Mouse (Mus musculus) erythroid progenitor cell, adult 5-6 weeks (primary cell): Measurements from ENCODE around the gene Efr3b. TPM values are rescaled to one million over a fixed set of nuclear protein-coding genes. Genes with fewer than 3 reads are reported as not detected.

ENCODE experiments used
- ATAC-seq: replicated peaks from 2 replicates; pipeline ENCODE4 v1.8.0; 2016; ENCODE audit warnings: moderate number of reproducible peaks, mild to moderate bottlenecking, moderate TSS enrichment, inconsistent platforms; ENCODE audit not compliant: poor library complexity, low FRiP score, severe bottlenecking
- total RNA-seq, 2 experiments: library from RNA; stranded (forward) in 1 of 2; stranded (reverse) in 1 of 2; fragments of 150-400 nt in 1 of 2; fragments of 186-747, 209-891 nt in 1 of 2; gene quantifications; 2 replicates each; pipeline versions ENCODE4 v1.2.3 to v1.2.4; 2015 to 2017; ENCODE audit warnings: low replicate concordance in 2 of 2

Gene Efr3b
- total RNA-seq, 2 experiments from 2014 or later, result not detected

DNA sequence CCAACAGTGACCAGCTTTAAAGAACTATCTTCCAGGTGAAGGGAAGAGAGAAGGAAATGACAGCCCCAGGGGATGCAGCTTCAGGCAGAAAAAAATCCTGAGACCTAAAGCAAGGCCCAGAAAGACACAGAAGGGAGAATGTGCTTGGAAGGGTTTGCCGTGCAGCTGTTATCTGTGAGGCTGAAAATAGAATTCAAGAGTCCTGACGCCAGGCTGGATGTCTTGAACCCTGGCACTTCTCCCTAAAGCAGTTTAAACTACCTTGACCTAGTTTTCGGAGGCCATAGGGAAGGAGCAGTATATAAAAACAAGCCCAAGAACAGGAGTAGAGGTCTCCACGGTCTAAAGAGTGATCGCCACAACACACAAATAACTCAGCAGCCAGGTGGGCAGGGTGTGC is 3.7 kb upstream of the Efr3b start:
- ATAC-seq, result no peak

GRCm38 (mm10) chr12:4039046-4039445 is 331 bp upstream of the Efr3b start:
- no peak for ATAC-seq

GRCm38 (mm10) chr12:4037511-4037910 is 1.2 kb downstream of the Efr3b start:
- no peak for ATAC-seq

DNA sequence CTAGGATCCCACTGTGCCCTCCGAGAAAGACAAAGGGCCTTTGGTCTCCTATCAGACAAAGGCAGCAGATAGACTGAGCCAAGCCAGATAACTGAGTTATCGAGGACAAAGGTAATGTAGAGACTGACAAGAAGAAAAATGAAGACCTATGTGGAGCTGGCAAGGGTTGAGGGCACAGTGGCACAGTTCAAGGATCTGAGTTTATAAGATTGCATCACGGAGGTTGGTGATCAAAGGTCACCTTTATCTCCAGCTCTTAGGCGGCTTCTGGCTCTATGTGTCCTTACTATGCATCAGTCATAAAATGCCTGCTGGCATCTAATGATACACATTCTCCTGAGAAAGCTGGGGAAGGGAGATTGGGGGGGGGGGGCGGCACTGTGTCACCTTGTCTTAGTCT is 2.6 kb downstream of the Efr3b start:
- no peak for ATAC-seq

GRCm38 (mm10) chr12:4029064-4029463 is 9.7 kb downstream of the Efr3b start:
- no peak for ATAC-seq

DNA sequence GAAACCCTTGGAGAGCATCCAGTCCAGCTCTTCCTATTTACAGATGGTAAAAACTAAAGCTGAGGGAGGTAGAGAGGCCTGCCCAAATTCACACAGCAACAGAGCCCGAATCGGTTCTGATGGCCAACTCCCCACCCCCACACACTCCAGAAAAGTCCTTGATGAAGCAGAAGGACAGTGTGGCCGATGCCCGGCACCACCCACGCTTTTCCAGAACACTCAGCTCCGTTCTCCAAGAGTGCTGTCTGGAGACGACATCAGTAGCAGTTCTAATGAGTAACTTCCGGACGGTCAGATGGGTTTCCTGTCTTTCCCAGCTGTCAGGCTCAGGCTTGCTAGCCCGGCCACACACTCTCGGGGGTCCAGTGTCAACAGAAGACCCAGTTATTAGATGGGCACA is 10.2 kb downstream of the Efr3b start:
- no peak for ATAC-seq

DNA sequence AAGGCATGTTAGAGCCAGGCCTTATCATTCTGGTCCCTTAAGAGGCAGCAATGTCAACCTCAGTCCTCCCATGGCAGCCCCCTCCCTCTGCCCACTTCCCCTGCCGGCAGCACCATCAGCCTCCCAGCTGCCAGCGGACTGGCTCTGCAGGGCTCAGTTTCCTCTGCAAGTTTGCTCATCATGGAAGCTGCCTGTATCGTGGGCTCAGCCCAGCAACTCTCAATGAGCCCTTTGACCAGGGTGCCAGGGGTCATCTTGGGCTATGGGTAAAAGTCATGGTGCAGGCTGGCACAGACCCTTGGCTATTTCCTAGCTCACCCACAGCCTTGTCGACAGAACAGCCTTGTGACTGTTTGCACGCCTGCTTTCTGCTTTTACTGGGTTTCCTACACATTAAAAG is 14.4 kb downstream of the Efr3b start:
- ATAC-seq, result no peak

GRCm38 (mm10) chr12:4023501-4023900 is 15.2 kb downstream of the Efr3b start:
- ATAC-seq, result no peak

DNA sequence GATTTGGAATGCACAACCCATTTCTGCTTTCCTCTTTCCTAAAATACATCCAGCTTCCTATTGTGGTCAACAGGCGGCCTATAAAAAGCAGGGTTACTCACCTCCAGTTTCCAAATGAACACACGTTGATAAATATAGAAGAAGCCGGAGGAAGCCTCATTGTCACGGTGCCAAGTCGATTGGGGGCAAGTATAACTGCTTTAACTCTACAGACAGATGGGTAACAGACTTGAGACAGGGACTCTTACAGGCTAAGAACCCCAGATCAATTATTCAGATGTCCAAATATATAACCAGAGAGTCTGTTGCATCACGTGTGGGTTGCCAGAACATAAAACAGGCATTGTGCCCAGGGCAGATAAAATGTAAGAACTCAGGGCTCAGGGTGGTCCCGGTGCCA is 15.9 kb downstream of the Efr3b start:
- no peak for ATAC-seq

DNA sequence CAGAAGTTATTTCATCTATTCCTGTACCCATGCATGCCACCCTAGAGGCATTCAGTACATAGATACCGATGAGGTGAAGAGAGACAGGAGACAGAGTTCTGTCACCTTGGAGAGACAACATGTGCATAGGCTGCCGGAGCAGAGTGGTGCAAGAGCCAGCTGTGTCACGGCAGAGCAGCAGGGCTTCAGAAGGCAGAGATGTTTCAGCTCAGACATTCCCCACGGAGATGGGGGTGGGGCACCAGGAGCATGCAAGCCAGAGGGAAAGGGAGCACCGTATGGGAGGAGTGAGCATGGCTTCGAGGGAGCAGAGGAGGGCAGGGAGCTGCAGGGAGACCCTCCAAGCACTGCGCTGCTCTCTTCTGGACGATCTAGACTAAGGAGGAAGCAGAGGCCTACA is 18.2 kb downstream of the Efr3b start:
- ATAC-seq, result no peak

- ATAC-seq, result no peak
Measured at GRCm38 (mm10) chr12:4016321-4016720, 22.4 kb downstream of the Efr3b start.

DNA sequence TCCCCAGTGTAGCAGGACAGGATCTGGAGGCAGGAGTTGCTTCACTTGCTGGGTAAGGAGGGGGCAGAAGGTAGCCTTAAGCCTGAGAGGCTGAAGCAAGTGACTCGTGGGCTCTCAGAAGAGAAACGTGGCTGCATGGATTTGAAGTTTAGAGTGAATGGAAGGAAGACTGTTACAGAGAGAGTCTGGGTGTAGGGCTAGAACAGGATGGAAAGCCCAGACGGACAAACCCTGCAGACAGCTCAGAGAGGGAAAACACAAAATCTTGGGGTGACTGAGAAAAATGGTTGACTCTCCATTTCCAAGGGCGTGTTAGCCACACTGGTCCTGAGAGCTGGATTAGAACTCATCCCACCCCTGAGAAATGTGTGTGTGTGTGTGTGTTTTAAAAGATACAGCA is 23.0 kb downstream of the Efr3b start:
- ATAC-seq, result no peak

DNA sequence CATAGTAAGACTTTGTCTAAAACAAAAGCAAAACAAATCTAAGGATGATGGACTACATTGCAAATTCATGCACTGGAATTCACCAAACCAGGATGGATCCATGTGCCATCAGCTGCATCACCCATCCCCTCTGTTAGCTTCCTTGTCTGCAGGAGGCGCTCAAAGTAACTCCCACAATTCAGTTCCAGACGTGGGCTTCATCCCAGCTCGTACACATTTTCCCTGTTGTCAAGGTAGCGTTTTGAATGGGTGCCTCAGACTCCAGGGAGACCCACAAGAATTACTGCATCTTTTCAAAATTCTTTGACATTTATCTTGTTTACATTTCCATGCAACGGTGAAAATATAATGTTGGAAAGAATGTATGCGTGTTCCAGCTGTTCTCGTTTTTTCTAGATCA is 23.5 kb downstream of the Efr3b start:
- ATAC-seq, result no peak

DNA sequence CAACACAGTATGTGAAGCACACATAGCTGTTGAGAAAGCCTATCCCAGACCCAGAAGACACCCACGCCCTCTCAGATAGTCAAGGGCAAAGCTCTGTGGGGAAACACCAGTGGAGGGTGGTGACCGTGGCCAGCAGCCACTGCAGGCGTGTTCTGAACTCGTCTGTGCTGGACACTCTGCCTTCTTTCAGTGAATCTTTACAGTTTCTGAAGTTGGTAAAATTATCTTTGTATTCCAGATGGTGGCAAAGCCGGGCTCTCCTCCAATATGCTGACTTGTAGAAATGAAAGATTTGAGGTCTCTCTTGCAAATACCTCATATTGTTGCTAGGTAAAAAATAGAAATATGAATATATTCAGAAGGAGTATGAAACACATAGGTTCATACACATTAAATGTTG is 27.0 kb downstream of the Efr3b start:
- no peak for ATAC-seq

- no peak for ATAC-seq
Measured at GRCm38 (mm10) chr12:4011301-4011700, 27.4 kb downstream of the Efr3b start.

DNA sequence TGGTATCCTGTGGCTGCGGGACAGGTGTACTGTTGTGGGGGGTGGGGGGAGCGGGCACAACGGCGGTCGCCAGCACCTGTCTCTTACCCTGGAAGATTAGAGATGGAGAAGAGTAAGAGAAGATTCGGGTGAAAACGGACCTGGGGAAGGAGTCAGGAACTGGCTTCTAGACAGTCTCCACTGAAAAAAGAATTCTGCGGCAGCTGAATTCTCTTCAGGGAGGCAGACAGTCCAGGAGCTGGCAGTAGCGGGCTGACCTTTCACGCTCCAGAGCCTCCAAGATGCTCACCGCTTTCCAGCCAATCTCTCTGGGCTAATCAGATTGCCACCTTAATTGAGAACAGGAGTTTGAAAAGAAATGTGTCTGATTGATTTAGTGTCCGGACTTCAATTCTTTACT is 30.0 kb downstream of the Efr3b start:
- ATAC-seq, result no peak

GRCm38 (mm10) chr12:4007766-4008165 is 30.9 kb downstream of the Efr3b start:
- no peak for ATAC-seq

- no peak for ATAC-seq
Measured at GRCm38 (mm10) chr12:4007181-4007580, 31.5 kb downstream of the Efr3b start.

GRCm38 (mm10) chr12:4006079-4006478 is 32.6 kb downstream of the Efr3b start:
- no peak for ATAC-seq

- no peak for ATAC-seq
Measured at GRCm38 (mm10) chr12:4004648-4005047, 34.1 kb downstream of the Efr3b start.

GRCm38 (mm10) chr12:4000406-4000805 is 38.3 kb downstream of the Efr3b start:
- ATAC-seq, result no peak

- ATAC-seq, result no peak
Measured at GRCm38 (mm10) chr12:3996749-3997148, 42.0 kb downstream of the Efr3b start.

DNA sequence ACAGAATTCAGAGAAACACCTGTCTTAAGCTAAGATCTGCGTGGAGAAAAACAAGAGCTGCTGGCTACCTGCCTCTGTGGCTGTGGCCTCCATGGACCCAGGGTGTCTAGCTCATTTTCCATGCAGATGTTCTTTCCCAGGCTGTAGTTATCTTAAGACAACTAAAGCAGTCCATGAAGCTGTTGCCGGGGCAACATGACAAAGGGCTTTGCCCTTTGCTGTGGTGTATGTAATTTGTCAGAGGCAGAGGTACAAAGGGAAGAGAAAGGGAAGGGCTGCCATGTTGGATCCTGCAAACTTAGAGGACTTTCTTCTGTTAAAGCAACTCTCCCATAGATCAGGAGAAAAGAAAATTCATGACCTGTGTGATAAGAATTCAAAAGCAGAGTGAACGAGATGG is 47.7 kb downstream of the Efr3b start:
- ATAC-seq, result no peak
